Mouse (Mus musculus): ENCODE measurements around the gene Gm45213.
"Not testable (repeated sequence)": the region's sequence is repeated elsewhere in the genome, so short reads cannot be mapped to it uniquely, and the experiment has no call there.

The Gm45213 gene

DNA sequence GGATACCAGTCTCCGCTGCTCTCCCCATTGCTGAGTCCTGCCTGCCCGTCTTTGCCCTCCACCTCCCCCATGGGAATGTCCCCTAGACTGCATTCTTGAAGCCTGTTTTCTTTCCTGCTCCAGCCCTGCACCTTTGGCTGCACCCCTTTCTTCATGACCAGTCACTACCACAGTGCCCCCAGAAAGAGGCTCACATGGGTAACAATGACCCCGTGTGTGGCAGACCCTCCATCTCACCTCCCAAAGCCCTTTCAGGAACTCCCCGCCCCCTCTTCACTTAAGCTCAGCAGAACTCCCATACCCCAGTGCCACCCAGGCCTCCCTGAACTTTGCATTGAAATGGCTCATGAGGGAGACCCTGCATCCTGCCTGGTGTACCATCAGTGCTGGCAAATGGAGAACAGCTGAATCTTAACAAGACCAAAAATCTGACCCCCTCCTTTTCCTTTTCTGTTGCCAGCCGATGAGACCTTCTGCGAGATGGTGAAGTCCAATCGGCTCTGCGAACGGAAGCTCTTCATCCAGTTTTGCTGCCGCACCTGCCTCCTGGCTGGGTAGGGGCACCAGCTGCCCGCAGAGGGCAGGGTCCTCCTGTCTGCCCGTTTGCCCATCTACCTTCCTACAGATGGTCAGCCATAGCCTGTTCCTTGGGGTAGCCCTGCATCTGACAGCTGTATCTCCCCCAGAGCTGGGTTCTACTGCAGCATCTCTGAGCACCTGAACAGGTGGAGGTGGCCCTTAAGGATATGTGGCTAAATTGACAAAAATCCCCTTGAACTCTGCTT is 5.2 kb downstream of the Gm45213 start:
- no peak for DNase-seq (ENCODE audit: low read depth)

DNA sequence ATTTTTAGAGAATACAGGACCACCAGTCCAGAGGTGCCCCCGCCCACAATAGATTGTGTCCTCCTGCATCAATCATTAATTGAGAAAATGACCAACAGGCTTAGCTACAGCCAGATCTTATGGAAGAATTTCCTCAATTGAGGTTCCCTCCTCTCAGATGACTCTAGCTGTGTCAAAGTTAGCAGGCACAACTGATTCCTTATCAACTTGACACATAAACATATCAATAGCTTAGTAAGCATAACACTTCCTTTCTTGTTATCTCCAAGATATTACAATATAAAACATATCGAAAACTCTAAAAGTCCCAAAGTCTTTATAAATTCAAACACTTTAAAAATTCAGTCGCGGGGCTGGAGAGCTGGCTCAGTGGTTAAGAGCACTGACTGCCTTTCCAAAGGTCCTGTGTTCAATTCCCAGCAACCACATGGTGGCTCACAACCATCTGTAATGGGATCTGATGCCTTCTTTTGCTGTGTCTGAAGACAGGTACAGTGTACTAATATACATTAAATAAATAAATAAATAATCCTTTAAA is 10.6 kb downstream of the Gm45213 start:
- DNase-seq (ENCODE audit: low read depth), result no peak

DNA sequence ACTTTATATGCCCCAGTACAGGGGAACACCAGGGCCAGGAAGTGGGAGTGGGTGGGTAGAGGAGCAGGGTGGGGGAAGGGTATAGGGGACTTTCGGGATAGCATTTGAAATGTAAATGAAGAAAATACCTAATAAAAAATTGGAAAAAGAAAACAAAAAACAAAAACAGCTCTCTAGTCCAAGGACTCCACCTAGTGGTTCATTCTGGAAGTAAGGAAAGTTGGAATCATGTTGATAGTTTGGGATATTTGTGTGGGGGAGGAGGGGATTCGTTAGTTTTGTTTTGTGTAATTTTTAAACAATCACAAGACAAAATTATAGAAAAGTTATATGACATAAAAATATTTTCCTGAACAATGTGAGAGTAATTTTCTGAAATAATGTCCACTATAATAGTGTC is 12.0 kb downstream of the Gm45213 start:
- not testable (repeated sequence) for DNase-seq (ENCODE audit: low read depth)

DNA sequence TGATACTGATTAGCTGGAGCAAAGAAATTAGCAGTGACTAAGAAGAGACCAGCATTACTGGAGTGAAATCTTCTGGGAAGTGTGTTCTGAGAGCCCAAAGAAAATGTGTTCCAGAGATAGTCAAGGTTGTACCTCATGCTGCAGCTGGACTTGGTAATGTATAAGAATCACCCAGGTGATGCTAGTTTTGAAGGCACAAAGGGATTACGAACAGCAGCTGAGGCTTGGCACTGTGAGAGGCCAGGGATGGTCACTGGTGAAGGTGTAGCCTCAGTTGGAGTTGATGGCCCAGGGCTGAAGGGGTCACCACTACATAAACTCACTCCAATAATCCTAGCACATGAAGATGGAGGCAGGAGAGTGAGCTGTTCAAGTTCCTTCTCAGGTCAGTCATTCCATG is 15.3 kb downstream of the Gm45213 start, which contains the start of gene Snrpa1:
Gene Snrpa1, plus strand, starts transcription at position 301 of the 400 bp plus-strand sequence.
- DNase-seq (ENCODE audit: low read depth), result no peak

DNA sequence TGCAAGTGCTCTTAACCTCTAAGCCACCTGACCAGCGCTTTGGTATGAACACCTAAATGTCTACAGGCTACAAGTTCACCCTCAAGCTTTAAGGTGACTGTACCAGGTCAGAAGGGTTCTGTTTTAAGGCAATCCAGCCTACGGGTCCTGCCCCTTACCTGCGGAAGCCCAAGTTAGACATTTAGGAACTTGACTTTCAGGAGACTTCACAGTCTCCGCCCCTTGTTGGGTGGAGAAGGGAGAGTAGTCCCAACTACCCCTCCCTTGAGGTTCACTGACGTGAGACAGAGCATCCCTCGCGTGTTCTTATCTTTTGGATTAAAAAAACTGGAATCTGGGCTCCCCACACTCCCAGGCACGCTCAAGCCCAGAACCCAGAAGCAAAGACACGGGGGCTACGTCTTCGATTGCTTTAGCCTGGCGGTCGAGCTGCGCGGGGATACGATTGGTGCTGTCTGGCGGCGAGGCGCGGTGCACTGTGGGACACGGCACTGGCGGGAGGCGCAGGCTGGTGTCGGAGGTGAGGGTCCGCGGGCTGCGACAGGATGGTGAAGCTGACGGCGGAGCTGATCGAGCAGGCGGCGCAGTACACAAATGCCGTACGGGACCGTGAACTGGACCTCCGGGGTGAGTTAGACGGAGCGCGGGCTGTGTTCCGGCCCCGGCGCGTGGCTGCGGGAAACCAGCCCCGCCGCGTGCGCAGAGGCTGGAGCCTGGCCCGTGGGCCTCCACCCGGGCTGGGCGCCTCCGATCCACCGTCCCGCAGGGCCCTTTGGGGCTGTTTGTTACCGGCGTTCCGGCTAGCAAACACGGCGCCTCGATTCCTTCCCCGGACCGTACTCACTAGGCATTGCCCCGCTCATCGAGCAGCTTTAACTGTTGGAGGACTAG is 16.9 kb downstream of the Gm45213 start:
- peak; percentile 44 for DNase-seq (ENCODE audit: low read depth)

DNA sequence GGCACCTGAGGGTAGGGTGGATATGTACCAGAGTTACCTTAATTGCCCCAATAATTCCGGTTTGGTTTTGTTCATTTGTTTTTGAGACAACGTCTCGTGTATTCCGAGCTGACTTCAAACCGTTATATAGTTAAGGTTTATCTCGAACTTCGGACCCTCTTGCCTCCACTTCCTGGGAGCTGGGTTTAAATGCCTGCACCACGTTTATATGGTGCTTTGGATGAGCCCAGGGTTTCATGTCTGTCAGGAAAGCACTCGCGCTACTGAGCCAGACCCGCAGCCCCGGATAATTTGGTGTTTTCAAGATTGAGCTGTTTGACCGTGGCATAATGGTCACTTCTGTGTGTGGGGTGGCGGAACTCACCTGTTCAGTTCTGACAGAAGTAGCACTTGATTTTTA is 17.7 kb downstream of the Gm45213 start:
- no peak for DNase-seq (ENCODE audit: low read depth)

DNA sequence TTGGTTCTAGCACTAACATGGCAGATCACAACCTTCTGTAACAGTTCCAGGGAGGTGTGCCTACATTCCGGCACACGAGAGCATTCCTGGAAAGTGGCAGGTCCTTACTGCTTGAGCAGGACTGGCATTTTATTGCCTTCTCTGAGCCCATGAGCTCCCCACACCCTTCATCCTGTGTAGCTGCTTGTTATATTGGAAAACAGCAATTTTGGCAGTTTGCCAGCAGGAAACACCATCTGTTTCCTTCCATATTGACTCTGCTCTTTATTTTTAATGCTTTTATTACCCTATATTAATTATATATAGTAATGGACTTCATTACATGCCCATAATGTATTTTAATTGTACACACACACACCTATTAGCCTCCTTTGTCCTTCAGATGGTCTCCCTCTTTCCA is 33.0 kb downstream of the Gm45213 start:
- no peak for DNase-seq (ENCODE audit: low read depth)

DNA sequence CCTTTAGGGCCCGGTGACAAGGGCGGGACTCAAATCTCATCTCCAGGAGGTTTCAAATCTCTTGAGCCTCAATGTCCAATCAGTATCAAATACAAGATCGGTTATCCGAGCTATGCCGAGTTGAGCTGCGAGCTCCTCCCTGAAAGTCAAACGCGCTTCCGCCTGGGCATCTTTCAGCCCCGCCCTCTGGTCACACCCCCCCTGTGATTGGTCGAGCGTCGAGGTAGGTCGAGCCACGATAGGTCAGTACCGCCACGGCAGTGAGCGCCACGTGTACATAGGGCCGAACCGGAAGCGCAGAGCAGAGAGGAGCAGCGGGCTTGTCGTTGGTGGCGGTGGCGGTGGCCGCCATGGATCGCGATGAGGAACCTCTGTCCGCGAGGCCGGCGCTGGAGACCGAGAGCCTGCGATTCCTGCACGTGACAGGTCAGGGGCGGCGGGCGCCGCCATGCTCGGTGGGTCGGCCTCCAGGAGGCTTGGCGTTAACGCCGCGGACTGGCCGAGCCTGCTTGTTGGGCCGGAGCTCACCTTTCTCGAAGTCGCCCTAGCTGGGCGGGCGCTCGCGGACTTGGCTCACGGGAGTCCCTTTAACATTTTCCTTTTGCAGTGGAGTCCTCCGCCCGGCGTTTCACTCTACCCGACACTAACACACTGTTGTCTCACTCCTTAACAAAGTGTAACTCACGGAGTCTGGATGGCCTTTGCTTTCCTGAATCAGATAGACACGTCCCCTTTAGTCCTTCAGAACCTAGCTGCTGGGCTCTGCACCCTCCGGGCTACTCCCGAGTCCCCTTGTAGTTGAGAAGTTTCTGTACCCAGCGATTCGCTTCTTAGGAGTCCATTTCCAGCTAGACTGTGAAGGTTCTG is 36.2 kb downstream of the Gm45213 start, which contains the start of gene Selenos:
Gene Selenos, plus strand, starts transcription at position 286 of the 867 bp plus-strand sequence.
- DNase-seq (ENCODE audit: low read depth), result peak; percentile 97

DNA sequence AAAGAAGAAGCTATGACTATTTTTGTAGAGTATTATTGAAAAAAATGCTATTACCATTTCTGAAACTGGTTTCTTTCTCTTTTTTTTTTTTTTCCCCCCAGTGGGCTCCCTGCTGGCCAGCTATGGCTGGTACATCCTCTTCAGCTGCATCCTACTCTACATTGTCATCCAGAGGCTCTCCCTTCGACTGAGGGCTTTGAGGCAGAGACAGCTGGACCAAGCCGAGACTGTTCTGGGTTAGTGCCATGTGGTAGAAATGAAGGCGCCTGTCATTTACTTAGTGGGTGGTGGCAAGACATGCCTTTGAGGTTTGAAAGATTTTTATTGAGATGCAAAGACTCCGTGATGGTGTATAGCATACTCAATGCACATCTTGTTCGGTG is 36.8 kb downstream of the Gm45213 start:
- DNase-seq (ENCODE audit: low read depth), result no peak

DNA sequence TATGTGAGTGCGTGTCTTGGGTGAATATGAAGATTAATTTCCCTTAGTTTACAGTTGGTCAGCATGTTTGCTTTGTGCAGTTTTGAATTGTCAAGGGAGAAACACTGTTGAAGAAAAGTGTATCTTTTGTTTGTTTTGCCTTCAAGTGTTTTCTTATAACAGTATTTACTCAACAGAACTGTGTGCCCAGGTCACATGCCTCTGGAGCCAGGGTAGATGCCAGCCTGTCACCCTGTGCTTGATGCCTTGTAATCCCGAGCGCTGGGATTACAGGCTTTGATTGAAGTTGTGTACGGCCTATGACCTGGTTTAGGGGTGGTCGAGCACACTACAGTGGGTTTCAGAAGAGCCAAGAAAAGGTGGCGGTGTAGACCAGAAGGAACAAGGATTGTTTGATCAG is 40.4 kb downstream of the Gm45213 start:
- no peak for DNase-seq (ENCODE audit: low read depth)

DNA sequence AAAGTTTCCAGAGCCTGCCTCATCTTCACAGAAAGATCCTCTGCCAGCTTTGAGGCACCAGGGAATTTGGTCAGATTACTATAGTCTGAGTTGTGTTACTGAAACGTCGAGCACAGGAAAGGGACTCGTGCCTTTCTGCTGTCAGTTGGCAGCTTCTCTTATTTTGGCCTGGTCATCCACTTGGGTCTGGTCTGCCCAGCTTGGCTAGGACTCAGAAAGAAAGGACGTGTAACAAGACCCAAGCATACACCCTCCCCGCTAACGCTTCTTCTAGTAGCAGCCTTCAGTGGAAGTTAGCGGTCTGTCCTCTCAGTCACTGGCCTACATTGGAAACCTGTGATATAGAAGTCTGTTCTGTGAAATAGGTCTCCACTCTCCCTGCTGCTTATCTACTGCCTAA is 41.1 kb downstream of the Gm45213 start:
- DNase-seq (ENCODE audit: low read depth), result no peak

DNA sequence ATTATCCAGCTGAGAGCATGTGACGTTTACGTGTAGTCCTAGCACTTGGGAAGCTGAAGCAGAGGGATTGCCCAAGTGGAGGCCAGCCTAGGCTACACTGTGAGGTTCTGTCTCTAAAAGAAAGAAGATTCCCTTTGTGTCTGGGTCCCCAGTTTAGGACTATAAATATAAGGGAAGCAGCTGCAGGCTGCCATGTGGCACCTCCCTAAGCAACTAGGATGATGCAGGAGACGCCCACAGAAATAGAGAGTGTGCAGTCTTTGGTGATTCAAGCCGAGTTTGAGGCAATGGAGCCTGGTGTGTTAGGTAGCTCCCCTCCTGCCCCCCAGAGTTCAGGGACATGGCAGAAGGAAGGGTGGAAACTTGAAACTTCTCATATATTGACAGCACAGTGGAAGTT is 44.2 kb downstream of the Gm45213 start:
- no peak for DNase-seq (ENCODE audit: low read depth)

DNA sequence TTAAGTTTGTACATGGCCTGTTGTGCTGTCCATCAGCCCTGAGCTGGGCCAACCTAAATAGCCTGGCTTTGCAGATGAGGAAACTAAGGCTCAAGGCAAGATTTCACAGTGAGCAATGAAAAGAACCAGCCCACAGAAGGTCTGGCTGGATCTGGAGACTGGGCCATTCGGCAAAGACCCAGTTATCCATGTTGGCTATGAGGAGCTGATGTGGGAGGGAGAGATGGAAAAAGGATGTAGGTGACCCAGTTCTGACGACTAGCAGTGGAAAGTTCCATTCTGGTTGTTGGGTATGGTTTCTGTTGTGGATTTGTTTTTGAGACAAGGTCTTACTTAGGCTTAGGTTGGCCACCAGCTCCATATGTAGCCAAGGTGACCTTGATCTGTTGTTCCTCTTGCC is 44.7 kb downstream of the Gm45213 start:
- no peak for DNase-seq (ENCODE audit: low read depth)

DNA sequence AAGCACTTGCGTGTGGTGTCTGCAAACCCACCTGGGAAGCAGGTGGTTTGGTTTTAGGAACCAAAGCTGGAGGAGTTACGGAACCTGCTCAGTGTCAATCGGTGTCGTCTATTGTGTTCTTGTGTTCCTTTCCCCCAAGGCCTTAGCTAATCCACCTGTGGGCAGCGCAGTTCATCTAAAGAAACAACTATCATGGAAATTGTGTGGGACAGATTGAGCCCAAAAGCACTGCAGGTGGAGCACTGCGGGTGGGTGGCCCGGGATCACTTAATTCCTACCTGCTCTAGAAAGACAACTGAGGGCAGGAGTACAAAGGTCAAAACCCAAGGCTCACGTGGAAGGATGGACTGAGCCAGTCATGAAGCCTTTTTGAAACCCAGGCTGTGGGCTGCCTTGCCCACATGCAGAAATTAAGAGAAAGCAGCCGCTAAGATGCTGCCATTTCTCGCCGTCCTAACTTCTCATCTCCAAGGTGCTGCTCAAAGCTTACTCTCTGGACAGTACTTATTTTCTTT is 47.3 kb downstream of the Gm45213 start:
- no peak for DNase-seq (ENCODE audit: low read depth)

DNA sequence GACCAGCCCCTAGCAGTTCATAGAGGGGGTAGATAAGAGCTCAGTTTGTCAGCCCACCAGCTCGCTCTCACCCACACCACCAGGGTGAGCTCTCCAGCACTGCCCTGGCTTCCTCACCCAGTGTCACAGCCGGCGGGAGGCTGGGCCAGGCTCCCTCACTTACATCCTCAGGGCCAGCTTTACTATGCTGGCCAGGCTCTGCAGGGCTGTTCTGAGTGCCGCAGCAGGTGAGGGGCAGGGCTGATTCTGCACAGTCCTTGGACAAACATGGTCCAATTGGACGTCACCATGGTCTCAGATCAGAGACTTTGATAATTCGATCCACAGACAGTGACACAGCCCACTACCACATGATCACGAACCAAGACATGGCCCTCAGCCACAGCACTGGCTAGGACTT is 48.2 kb downstream of the Gm45213 start:
- DNase-seq (ENCODE audit: low read depth), result no peak

DNA sequence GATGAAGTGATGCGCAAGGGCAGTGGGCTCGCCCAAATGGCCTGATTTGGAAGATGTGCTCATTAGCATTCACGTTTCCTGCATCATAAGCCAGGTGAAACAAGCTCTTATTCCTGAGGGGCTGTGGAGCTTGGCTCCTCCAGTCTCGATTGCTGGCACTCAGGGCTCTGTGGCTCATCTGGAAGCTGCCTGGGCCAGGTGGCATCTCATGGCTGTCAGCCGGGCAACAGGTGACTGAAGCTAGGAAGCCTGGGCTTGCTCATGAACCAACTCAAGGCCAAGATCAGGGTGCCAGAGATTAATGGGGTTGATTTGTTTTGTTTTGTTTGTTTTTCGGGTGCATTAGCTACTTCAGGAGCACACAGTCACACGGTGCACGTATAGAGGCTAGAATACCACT is 49.3 kb downstream of the Gm45213 start:
- DNase-seq (ENCODE audit: low read depth), result no peak

DNA sequence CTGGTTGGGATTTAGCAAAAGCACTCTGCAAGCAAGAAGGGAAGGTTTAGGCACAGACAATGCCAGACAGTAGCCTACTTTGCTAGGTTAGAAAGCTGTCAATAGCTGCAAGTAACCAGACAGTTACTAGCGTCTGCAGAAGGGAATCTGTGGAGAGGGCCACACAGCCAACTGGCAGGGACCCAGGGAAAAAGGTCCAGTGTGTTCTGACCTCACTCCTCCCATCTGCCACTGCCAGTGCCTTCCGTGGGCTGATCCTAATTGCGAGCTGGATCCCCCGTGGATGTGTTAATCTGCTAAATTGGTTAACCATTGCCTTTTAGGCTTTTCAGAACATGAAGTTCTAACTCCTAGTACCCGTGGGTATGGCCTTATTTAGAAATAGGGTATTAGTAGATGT is 50.7 kb downstream of the Gm45213 start:
- no peak for DNase-seq (ENCODE audit: low read depth)

DNA sequence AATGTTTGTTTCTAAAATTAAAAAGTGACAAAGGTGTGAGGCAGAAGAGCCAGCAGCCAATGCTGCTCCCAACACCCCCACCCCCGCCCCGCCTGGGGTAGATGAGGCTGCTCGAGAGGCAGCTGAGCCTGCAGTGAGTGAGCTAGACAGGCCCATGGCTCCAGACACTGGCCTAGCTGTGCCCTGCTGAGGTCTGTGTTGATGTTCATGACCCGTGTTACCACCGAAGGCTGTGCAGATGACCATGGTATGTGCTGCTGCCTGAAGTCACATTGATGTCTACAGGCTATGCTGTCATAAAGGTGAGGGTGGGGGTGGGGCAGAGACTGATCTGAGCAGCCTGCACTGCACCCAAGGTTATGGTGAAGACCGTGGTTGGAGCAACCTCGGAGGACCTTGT is 55.4 kb downstream of the Gm45213 start:
- DNase-seq (ENCODE audit: low read depth), result no peak

DNA sequence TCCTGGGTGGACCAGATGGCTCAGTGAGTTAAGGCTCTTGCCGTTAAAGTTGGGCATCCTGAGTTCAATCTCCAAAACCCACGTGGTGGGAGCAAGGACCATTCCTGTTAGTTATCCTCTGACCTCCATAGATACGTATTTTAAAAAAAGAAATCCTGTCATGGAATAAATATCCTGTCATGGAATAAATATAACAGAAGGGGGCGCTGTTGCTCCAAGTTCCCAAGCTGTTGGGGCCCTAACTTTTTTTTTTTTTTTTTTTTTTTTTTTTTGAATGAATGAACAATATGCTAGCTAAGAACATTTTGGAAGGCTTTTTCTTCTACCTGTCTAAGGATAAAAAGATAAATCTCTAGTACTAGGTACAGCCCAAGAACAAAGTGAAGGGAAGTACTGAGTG is 58.5 kb downstream of the Gm45213 start:
- no peak for DNase-seq (ENCODE audit: low read depth)

DNA sequence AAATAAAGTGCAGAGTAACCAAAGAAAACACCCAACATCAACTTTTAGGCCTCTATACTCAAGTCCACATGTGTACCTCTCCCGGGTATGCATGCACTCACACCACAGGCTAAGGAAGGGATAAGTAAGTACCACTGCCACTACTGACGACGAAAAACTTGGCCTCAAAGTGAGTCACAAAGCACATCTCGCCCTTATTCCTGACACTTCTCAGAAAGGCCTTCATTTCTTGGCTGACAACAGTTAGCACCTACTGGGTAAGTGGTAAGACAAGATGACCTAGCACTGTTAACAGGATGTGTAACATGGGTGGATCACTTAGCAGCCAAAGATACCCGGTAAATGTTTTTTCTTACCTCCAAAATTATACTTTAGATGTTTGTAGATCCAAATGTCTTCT is 61.1 kb downstream of the Gm45213 start:
- no peak for DNase-seq (ENCODE audit: low read depth)

DNA sequence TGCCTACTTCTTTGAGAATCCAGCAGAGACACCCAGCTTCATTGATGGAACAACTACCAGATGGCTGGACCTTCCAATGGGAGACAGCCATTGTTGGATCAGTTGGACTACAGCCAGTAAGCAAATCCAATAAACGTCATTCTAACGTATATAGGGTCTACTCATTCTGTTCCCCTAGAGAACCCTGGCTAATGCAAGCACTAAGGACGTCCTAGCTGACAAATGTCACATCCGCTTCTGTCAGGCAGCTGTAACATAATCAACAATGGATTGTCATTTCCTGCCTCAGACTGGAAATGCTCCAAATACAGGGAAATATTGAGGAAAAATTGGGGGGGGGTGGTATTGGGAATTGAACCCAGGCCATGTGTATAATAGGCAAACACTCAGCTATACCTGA is 62.4 kb downstream of the Gm45213 start:
- no peak for DNase-seq (ENCODE audit: low read depth)

DNA sequence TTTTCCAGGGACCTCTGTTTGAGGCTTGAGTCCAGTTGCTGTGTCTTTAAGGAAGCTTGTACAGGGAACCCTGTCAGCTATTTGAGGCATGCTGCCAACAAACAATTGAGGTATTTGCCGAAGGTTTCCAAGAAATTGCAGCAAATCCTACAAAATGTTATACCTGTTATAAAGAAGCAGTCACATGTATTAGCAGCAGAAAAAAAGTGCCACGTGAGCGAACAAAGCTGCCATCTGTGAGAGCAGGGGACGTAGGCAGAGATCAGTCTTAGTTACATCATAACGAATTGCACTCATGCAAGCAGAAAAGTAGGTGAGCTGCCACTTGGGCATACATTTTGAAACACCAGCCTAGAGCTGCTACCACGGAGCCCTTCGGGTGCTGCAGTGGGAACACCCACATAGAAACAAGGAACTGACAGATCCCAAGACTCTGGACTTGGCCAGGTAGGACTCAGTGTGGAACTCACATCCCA is 63.2 kb downstream of the Gm45213 start:
- no peak for DNase-seq (ENCODE audit: low read depth)
